Mouse (Mus musculus) CD4-positive helper T cell, adult 2 months (primary cell): ENCODE results near the gene Bicra.

ENCODE experiments used
- DNase-seq: peaks from one replicate; pipeline ENCODE4 v3.0.0-alpha.2; 2012; ENCODE audit warnings: low read depth, missing footprints, low spot score

Bicra gene

DNA sequence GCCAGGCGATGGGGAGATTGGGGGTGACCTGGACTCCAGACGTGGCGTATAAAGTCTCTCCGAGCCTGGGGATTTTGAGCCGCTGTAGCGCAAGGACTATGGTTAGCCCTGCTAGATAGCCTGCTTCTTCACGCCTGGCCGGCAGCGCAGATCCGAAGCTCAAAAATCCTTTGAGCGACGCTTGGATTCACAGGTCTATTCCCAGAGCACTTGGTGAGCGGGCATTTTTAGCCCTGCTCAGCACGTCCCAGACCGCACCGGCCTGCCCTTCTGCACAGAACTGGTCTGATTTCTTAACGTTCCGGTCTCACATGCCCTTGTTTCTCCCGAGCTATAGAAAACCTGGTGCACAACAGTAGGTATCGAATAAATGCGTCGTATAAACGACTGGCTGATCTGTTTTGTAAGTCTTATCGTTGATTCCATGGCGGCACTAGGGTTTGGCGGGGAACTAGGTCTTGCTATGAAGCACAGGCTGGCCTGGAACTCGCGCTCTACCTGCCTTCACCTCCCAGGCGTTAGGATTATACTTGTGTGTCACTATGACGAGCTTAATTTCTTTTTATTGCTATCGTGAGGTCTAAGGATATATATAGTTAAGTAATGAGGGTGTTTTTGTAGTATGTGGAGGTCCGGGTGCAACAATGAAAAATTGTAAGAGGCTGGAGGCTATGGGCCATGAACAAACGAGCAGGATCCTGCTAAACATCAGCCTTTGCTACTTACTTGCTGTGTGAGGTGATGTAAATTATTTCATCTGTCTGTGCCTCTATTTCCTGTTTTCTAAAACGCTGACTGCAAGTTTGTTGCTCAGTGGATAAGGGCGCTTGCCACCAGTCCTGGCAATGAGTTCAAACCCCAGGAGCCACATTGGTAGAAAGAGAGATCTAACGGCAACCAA, 1.2 kb upstream of the Bicra start:
- DNase-seq = peak; percentile 54

DNA sequence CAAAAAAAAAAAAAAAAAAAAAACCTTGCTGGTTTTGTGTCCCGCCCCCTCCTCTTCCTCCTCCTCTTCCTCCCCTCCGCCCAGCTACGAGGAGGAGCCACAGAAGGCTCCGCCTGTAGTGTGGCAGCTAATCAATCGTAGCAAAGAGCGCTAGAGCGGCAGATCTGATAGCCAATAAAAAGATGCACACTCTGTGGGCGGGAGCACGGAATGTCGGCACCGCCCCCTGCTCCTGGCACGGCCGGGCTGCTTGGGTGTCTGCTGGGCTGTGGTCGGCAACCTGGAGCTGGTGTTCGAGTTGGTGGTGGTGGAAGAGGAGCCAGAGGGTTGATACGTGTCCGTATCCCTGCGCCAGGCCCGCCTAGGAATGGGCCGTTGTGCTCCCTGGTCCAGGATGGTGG, 443 bp upstream of the Bicra start:
- peak; percentile 99 for DNase-seq

DNA sequence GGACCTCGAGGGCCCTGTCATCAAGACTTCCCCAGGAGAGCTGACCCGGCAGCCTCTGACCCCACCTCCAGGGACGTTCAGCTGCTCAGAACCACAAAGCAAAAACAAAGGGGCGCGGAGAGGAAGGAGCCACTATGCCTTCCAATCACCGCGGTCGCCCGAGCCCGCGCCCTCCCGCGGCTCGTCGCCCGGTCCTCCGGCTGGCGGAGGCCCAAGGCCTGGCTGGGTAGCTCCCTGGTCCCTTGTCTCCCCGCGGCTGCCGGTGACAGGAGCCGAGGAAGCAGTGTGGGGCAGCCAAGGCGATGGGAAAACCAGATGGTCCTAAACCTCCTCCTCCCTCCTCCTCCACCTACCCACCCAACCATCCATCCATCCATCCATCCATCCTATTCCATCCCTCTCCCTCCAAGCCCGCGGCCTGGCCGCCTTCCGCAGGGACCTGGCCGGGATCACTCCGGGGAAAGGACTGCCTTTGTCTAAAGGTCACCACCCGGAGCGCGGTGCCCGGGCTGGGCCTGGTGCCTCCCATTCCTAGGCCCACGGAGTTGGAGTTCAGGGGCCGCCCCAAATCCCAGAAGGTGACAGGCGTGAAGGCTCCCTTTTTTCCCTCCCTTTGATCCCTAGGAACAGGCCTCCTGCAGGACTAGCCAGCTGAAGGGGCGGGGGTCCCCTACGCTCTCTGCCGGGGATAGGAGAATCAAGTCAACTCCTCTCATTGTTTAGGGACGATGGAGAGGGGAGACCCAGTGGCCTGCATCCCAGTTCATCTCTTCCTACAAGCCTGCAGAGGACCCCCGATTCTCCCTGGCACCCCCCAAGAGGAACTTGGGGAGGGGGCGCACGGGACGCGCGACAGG, 1.0 kb downstream of the Bicra start:
- DNase-seq = peak; percentile 84

DNA sequence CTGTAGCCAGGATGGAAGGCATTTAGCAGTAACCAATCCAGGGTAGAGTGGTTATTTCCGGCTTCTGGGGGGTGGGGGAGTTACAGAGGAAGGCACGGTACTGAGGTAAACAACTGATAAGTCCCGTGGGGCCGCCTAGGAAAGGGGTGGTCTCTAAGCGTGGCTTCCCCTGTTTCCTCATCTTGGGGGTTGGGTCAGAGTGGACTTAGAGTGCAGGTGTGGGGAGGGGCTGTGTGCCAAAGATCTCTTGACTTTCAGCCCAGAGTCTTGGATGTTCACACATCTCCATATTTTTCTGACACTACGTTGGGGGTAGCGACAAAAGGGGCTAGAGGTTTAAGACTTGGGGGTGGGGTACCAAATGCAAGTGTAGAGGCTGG, 1.6 kb downstream of the Bicra start:
- peak; percentile 91 for DNase-seq

DNA sequence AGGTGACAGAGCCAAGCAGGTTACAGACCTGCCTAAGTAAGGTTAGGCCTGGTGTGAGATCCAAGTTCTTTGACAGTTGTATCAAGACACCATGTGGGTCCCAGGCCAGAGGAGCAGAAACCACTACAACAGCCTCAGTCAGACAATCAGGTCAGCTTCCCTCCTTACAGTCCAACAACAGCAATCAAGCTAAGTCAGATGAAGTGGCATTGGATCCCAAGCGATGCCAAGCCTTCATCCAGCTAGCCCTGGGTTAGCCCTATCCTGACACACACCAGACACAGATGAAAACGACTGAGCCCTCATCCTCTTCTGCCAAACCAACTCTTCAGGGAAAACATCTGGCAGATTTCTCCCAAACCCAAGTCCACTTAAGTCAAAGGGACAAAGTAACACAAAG, 2.2 kb downstream of the Bicra start:
- peak; percentile 25 for DNase-seq

DNA sequence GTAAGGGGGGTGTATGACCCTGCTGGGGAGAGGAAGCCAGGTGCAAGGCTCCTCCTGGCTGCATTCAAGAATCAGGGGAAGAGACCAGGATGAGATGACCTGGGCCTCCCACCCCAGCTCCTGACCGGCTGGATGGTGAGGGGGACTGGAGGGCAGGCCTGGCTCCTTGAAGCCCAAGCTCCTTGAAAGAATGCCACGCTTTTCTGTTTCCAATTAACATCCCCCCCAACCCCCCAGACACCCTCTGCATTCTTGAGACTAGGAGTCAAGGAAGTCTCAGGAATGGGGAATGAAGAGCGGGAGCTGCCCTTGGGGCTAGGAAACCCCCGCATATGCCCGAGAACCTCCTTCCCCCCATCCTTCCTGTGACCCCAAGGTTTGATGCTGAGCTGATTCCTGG, 3.2 kb downstream of the Bicra start:
- DNase-seq = no peak

DNA sequence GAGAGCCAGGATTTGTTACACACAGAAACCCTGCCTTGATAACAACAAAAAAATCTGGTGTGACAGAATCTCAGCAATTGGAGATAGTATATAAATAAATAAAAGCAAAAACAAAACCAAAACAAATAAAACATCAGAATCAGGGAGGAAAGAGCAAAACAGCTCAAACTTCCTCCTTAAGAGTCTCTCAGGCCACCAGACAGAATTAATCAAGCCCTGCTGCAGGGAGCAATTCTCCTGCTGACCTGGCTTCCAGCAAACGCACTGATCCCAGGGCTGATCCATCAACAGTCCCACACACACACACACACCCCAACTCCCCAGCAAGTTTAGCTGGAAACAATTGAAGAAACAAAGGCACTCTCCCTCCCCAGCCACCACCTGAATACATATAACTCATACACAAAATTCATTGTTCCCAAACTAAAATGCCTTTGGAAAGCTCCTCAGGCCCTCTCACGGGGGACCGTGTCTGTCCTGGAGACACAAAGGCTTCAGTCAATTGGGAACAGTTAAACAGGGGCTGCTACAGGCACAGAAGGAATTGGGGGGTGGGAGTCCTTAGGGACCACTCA, 3.8 kb downstream of the Bicra start:
- DNase-seq = no peak

DNA sequence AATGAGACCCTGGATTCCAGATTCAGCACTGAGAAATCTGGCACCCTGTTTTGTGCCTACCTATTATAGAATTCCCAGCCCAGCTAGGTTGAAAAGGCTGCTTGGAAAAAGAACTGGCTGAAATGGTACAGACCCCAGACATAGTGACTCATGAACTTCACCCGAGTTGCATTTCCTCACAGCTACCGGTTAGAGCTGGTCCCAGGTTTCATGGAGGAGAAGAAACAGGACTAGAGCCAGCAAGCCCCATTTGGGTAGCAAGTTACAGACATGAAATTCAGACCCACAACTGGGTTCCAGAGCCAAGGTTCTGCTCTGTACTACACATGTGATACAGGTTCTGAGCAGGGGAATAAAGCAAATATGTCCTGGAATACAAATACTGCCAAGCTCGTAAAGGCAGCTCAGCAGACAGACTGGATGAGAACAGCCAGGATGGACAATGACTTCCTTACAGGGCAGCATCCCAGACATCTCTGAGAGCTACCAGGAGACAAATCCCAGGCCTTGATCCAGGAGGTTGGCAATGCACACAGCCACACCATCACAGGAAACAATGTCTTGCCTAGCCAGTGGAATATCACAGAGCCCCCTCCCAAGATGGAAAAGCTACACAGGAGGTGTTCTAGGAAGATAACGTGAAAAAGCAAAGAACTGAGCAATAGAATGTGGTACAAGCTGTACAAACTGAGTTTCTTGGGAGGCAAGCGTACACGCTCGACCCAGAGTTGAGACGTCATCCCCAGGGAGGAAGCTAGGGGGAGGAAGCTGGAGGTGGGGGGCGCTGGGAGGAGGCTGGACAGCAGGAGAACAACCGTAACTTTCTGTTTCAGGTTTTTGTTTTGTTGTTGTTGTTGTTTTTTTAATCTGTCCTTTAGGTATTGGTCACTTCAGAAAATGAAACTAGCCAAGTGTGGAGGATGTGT, 4.6 kb downstream of the Bicra start:
- DNase-seq = no peak

DNA sequence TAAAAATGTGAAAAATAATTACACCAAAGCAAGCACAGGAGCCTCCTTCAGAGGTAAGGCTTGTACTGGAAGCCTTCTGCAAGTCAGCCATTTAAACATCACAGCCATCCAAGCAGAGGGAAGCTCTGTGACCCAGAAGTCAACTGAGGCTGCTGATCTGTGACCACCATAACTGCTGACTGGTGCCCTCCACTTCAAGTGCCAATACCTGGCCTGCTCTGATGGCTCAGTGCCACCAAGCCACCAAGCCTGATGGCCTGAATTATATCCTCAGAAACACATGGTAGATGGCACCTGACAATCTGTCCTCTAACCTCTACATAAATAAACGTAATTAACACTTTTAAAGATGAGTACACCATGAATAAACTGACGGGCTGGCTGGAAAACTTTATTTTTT, 6.5 kb downstream of the Bicra start:
- no peak for DNase-seq

DNA sequence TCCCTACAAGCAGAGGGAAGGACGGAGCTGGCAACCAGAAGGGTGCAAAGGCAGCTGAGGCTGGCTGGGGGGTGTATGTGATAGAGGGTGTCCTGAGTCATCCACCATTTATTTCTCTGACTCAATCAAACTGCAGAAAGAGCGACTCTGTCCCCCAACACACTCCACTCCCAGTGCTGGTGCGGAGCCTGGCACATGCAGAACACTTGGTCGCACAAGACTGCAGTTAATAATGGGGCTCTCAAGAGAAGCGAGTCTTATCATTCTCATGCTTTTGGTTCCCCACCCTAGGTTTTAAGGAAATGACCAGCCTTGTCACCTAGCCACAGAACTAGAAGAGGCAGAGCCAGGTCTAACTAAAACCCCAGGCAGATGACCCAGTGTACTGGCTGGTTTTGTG, 8.4 kb downstream of the Bicra start:
- DNase-seq = no peak

DNA sequence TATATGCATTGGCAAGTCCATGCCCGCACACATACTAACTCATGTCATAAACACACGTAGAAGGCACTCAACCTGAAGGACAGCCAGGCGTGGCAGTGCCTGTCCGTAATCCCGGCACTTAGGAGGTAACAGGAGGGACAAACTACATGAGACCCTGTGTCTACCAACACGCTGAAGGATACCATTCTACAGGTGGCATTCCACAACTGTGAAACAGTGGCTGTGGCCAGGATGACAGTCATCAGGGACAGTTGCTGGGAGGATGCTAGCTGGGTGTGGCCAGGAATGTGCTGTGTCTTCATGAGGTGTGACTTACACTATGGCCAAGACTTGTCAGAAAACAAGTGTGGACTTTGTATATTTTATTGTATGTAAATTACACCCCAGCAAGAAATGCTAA, 10.7 kb downstream of the Bicra start:
- no peak for DNase-seq

DNA sequence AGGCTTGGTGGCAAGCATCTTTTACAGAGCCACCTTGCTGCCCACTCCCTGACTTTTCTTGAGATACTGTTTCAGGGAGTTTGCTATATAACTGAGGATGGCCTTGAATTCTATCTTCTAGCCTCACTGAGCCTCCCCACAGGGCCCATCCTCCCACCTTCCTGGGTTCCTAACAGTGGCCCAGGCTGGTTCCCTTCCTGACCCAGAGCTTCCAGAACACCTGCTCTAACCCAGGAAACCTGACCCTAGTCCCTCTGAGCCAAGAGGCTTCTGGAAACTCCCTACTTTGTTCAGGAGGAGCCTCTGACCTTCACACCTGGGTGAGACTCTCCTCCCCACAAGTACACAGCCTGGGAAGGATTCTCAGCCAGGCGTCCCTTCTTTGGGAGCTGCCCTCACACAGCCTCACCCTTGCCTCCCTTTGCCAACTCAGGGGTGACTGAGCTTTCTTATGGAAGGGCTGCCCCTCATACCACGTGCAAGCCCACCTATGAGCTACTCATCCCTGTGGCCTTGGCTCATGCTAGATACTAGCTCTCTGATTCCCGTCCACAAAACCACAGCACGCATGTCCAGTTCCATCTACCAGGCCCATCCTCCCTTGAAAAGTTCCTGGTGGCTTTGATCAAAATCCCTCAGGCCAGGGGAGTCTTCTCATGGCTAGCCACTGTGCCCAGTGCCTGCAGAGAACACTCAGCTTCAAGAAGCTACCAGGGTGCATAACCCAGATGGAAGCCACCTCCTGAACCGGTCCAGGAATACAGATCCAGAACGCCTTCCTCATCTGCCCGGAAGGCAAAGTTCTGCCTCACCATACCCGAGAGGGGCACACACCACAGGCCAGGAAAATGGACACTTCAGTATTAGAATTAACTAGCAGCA, 13.9 kb downstream of the Bicra start:
- DNase-seq = no peak

DNA sequence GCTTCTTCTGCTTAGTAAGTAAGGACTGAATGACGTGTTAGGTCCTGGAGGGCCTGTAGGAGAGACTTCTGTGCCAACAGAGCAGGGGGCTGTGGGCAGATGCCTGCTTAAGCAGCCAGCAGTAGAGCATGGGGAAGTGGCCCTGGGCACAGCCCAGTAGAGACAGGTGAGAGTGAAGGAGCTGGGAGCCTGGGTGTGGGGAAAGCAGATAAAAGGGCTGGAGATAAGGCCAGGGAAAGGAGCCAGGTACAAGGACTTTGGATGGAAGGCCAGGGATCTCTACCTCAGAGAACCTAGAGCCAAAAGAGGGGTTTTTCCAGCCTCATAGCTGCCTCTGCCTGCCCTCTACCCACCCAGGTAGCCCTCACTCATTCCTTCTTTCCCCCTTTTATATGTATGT, 14.7 kb downstream of the Bicra start:
- DNase-seq = no peak

DNA sequence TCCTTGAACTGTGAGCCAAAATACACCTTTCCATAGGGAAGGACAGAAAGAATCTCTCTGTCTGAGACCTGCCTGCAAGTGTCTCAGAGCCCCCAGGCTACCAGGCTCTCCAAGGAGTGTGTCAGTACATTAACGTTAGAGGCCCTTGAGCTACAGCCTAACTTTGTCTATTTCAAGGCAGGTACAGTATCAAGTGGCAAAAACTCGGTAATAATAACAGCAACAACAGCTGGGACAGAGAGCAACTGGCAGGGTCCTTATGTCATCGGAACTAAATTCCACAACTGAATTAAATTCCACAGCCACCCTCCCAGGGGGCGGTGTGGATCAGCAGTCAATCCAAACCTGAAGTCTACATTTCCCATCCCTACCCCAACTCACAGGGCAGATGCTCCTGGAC, 16.6 kb downstream of the Bicra start:
- no peak for DNase-seq

DNA sequence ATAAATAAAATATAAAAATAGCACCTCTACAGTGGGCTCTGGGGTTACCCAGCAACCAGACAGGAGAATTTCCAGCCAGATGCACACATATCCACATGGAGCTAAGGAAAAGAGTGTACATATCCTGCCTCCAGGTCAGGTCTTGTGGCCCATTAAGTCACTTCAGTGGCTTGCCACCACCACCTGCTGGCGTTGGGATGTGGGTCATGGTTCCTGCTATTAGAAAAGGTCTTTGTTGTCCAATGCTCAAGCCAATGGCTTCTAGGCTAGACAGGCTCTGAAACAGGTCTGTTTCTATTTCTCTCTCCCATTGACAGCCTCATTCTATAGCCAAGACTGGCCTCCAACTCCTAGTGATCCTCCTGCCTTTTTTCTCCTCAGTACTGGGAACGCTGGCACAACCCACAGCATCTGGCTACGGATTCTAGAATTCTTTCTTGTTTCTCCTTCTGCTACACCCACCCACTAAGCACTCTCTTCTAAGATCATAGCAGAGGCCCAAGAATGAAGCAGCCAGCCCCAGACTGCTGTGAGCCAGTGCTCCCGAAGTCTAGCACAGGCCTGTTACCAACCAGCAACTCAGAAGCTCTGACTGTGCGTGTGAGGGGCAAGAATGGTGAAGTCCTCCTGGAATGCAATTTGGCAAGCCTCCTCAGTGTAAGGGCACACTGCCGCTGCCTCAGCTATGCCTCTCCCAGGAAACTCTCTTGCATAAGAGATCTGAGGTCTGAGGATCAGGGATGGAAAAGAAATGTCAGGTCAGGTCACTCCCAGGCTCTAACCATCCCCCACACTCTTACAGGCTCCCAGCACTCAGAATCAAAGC, 19.4 kb downstream of the Bicra start:
- DNase-seq = no peak

DNA sequence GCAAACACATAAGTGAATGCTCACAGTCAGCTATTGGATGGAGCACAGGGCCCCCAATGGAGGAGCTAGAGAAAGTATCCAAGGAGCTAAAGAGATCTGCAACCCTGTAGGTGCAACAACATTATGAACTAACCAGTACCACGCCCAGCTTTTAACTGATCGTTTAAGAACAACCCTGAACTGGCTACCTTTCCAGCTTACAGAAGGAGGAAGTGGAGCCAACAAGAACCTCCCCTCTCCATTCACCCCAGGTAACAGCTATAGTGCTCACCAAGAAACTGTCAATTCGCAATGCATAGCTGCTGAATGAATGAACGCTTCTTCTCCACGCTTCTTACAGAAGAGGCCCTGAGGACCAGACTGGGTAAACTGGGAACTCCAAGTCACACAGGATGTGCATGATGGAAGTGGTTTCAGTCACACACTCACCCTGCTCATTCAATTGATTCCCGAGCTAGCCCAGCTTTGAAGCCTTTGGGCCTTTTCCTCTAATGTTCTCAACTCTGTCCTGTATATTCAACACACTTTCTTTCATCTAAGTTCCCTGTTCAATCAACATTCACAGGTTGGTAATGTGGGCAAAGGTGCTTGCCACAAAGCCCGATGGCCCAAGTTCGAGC, 23.0 kb downstream of the Bicra start:
- no peak for DNase-seq

DNA sequence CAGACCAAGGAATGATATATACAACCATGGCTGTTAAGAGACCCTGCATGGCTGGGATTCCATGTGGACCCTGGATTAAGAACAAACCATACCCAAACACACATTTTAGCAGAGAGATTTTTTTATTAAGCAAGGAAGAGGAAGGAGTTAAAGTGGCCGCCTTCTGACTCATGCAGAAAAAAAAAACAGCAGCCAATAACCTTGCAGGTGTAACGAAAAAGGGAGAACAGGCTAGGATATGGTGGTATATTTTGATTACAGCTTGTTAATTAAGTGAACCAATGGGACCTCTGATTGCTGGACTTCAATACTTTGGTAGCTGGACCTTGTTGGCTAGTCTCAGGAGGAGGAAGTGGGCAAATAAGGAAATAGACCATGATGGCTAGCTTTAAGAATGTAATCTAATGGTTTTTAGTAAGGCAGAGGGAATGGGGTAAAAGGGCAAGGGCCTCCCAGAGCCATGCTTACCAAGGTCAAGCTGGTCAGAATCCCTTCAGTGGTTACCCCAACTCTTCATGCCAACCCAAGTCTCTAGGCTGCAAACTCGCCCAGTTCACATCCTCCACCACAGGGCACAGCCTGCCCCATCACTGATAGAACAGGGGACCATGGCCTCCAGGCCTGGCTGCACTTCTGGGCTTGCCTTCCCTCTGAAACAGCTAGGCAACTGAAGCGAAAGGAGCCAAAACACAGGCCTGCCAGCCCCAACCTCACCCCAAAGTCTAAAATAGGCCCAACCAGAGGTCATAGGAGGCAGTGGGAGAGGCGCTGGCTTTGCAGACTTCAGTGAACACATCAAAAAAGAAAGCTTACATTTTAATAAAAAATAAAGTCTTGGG, 28.2 kb downstream of the Bicra start:
- no peak for DNase-seq
